Mouse (Mus musculus) liver, embryonic 12.5 days (tissue): ENCODE measurements around the gene Ttll9. TPM values are rescaled to one million over a fixed set of nuclear protein-coding genes. Genes with fewer than 3 reads are reported as not detected.

Source experiments
- ATAC-seq: fragments of 200-750 bp; cut with Nextera tagmentation; 2 replicates; pipeline ENCODE4 v1.8.0; 2017; ENCODE audit warnings: moderate number of reproducible peaks, mild to moderate bottlenecking, moderate library complexity
- H3K27ac ChIP-seq: fragments of 300-500 bp; sonication (generic); 2 replicates; pipeline ENCODE4 v1.5.1; 2016; ENCODE audit warnings: mild to moderate bottlenecking
- H3K27me3 ChIP-seq: fragments of 300-500 bp; sonication (generic); replicated peaks from 2 replicates; pipeline ENCODE4 v1.6.1; 2016; ENCODE audit warnings: mild to moderate bottlenecking, moderate library complexity
- H3K36me3 ChIP-seq: fragments of 300-500 bp; sonication (generic); 2 replicates; pipeline ENCODE4 v1.6.1; 2016; ENCODE audit warnings: mild to moderate bottlenecking, moderate library complexity
- H3K4me1 ChIP-seq: fragments of 300-500 bp; sonication (generic); 2 replicates; pipeline ENCODE4 v1.6.1; 2016
- H3K4me2 ChIP-seq: fragments of 300-500 bp; sonication (generic); 2 replicates; pipeline ENCODE4 v1.6.1; 2016; ENCODE audit warnings: mild to moderate bottlenecking, moderate library complexity
- H3K4me3 ChIP-seq: fragments of 300-500 bp; sonication (generic); 2 replicates; pipeline ENCODE4 v1.5.1; 2016; ENCODE audit warnings: mild to moderate bottlenecking, moderate library complexity
- H3K9ac ChIP-seq: fragments of 300-500 bp; sonication (generic); 2 replicates; pipeline ENCODE4 v1.6.1; 2016; ENCODE audit warnings: mild to moderate bottlenecking, moderate library complexity
- H3K9me3 ChIP-seq: fragments of 300-500 bp; sonication (generic); replicated peaks from 2 replicates; pipeline ENCODE4 v1.6.1; 2016; ENCODE audit warnings: mild to moderate bottlenecking, moderate library complexity
- WGBS: fragments of 180-500 bp; shearing (Covaris S2); methylation state at CpG from one replicate; pipeline ENCODE4 v1.1.7; 2016; ENCODE audit not compliant: insufficient replicate concordance; 5-methylcytosine and 5-hydroxymethylcytosine counted together
- polyA plus RNA-seq: library from polyadenylated mRNA; unstranded; fragments of >200 nt; fragmentation: Nextera tagmentation; extraction: Ambion mirVana; gene quantifications from 2 replicates; pipeline ENCODE4 v1.2.1, GENCODE M21; 2016

Gene Ttll9
- polyA plus RNA-seq, 1 experiment from 2014 or later: 0.15 TPM

DNA sequence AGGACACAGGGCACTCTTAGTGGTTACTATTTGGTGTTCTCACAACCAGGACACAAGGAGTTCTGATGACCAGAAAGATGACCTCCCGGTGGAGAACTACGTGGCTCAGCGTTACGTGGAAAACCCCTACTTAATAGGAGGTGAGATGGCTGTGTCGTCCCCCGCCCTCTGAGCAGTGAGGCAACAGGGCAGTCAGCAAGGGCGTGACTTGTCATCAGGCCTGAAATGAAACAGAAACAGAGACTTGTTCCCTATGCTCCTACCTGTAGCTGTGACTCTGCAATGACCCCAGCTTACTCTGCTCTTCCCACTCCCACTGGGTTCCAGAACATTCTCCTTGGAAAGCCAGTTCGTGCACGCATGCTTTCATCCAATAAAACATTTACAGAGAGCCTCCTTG, 29.2 kb downstream of the Ttll9 start:
- Histone ChIP-seq H3K4me1 (0 out of 2 replicates have a peak, but pooled peaks cover 3% of the 10 kb centered on the region), H3K27ac (no peak overlapping the region), H3K9me3 (no peaks in the 10 kb centered on the region), H3K36me3 (no peaks in the 10 kb centered on the region), H3K27me3 (no peaks in the 10 kb centered on the region), H3K4me3 (no peak overlapping the region), H3K4me2 (no peak overlapping the region), H3K9ac (no peak overlapping the region)
- WGBS: 76% methylated on average over 9 of the region's 9 CpGs
- ATAC-seq: no peak

GRCm38 (mm10) chr2:152997046-152997445, 34.8 kb downstream of the Ttll9 start:
- Histone ChIP-seq H3K4me1 (no peaks in the 10 kb centered on the region), H3K9me3 (no peaks in the 10 kb centered on the region), H3K4me3 (no peak overlapping the region), H3K36me3 (no peaks in the 10 kb centered on the region), H3K27me3 (peaks cover 8% of the 10 kb centered on the region), H3K27ac (no peak overlapping the region), H3K4me2 (no peak overlapping the region), H3K9ac (no peak overlapping the region)
- WGBS: 46% methylated on average over 4 of the region's 4 CpGs
- no peak for ATAC-seq

- Histone ChIP-seq H3K4me2 (no peak overlapping the region), H3K4me3 (no peak overlapping the region), H3K9me3 (no peaks in the 10 kb centered on the region), H3K27me3 (peaks cover 11% of the 10 kb centered on the region), H3K4me1 (no peaks in the 10 kb centered on the region), H3K9ac (no peak overlapping the region), H3K27ac (no peak overlapping the region), H3K36me3 (peaks cover 8% of the 10 kb centered on the region)
- 42% methylated on average over 15 of the region's 15 CpGs for WGBS
- ATAC-seq: no peak
Observed at GRCm38 (mm10) chr2:153002492-153003248, 40.4 kb downstream of the Ttll9 start.

GRCm38 (mm10) chr2:153003681-153004338, 41.5 kb downstream of the Ttll9 start:
- peaks cover 20% of the 10 kb centered on the region for H3K36me3 ChIP-seq
- no peaks in the 10 kb centered on the region for H3K4me1 ChIP-seq
- no peak overlapping the region for H3K27ac ChIP-seq
- ATAC-seq: no peak
- no peaks in the 10 kb centered on the region for H3K9me3 ChIP-seq
- no peak overlapping the region for H3K9ac ChIP-seq
- H3K4me2 ChIP-seq: no peak overlapping the region
- H3K4me3 ChIP-seq: no peak overlapping the region
- WGBS: 27% methylated on average over 13 of the region's 13 CpGs
- H3K27me3 ChIP-seq: peaks cover 11% of the 10 kb centered on the region

- H3K4me3 ChIP-seq: no peak overlapping the region
- 86% methylated on average over 3 of the region's 3 CpGs for WGBS
Observed at GRCm38 (mm10) chr2:153005981-153006380, 43.7 kb downstream of the Ttll9 start.

DNA sequence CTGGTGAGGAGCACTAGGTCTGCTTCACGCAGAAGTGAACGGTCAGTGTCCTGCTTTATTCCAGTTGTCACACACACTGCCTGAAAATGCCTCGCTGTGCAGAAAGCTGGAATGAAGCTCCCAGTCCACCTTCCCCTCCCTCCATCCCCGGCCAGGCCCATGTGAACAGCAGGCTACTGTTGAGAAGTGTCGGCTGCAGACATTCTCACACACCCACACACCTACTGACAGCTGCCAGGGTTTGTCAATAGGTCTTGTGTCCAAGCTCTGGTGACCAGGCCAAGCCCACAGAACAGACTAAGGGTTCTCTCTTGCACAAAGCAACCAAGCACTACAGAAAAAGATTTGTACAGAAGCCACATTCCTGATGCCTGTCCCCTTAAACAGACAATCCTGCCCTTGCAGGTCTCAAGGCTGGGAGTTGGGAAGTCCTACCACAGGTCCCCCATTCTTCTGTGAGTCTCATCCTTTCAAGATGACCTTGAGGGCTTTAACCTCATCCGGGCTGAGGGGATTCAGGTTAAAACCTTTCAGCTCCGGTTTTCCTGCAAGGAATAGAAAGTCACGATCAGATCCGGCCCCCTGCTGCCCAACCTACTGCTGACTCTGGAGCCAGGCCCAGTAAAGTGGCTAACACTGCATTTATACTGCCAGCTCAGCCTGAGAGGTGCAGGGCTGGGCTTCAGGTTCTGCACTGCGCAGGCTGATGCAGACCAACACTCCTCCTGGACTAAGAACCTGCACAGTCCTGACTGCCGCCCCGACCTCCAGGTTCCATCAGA, 47.1 kb downstream of the Ttll9 start:
- no peak for ATAC-seq
- Histone ChIP-seq H3K27me3 (no peaks in the 10 kb centered on the region), H3K9ac (no peak overlapping the region), H3K9me3 (no peaks in the 10 kb centered on the region), H3K4me1 (peaks cover 10% of the 10 kb centered on the region), H3K27ac (no peak overlapping the region), H3K36me3 (peaks cover 71% of the 10 kb centered on the region), H3K4me2 (no peak overlapping the region), H3K4me3 (no peak overlapping the region)
- WGBS: 86% methylated on average over 12 of the region's 12 CpGs

More at GRCm38 (mm10) chr2:153005981-153006380, 43.7 kb downstream of the Ttll9 start:
- Histone ChIP-seq H3K27me3 (peaks cover 11% of the 10 kb centered on the region), H3K4me1 (no peaks in the 10 kb centered on the region), H3K27ac (no peak overlapping the region), H3K9ac (no peak overlapping the region), H3K4me2 (no peak overlapping the region), H3K36me3 (peaks cover 41% of the 10 kb centered on the region), H3K9me3 (no peaks in the 10 kb centered on the region)
- ATAC-seq: no peak

DNA sequence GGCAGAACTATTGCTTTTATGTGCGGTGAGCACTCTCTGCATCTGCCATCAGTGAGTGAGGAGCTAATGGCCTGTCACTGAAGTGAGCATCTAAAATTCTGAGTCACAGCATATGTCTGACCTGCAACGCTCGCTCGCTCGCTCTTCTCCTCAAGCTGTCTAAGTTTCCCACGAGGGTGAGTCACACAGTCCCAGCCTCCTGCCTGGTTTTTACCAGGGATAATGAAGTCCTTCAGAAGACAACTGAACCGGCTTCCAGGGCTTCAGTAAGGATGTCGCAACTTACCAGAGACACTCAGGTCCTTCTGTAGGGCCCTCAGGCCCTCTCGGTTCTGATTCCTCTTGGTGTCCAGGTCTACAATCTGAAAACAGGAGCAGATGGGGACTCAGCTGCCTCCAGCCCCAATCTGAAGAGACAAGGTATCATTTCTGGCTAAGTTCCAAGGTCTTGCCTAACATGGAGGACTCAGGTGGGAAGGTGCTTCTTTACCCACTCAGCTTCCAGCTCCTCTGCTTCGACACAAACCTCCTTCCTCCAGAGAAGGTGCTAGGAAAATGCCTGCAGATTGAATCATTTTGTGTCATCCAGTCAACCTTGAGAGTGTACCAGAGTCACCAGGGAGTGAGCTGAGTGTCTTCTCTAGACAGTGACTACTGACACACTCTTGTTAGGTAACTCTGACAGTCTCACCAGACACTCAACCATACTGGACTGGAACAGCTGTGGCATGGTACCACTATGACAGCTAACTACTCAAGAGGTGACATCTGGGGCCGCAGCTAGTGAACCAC, 51.6 kb downstream of the Ttll9 start:
- 80% methylated on average over 11 of the region's 11 CpGs for whole genome bisulfite sequencing
- Histone ChIP-seq H3K27me3 (peaks cover 23% of the 10 kb centered on the region), H3K27ac (no peak overlapping the region), H3K4me2 (peak overlapping the region; percentile 89), H3K4me3 (peak overlapping the region; percentile 75), H3K9ac (peak overlapping the region; percentile 77), H3K9me3 (no peaks in the 10 kb centered on the region), H3K4me1 (peaks cover 17% of the 10 kb centered on the region), H3K36me3 (peaks cover 50% of the 10 kb centered on the region)
- ATAC-seq: no peak

DNA sequence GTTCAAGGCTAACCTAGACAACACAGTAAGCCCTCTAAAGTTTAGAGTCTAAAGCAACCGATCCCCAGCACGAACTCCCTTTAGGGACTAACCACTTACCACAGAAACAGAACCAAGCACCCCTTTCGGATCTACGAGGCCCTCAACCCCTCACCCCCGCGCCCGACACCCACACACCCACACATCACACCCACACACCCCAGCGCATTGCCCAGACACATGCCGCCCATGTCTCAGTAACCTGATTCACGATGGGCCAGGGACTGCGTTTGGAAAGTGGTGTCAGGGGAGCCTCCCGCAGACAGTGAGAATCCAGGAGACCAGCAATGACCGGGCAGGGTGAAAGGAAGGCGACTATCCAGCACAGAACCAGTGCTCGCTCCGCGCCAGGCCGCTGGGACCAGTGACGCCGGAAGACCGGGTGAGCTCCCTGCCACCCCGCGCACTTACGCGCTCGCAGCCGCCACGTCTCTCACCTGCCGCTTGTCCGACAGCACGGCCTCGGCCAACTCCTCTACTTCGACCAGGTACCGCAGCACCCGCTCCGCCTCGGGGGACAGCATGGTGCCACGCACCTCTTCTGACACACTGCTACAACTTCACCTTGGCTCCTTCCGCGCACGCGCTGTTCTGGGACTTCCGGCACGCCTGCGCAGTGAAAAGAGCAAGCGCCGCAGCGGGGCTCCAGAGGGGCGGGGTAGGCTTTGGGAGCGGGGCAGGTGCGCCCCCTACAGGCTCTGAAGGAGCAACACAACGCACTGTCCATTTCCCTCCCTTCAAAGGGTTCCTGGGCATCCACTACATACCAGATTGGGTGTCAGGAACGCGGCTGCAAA, 52.7 kb downstream of the Ttll9 start, which contains the start of gene Pdrg1:
TSS of gene Pdrg1 (minus strand) at position 670 of the 836 bp plus-strand sequence.
- Histone ChIP-seq H3K27me3 (peaks cover 33% of the 10 kb centered on the region), H3K36me3 (peaks cover 40% of the 10 kb centered on the region), H3K4me3 (peak within 1 kb of the TSS; percentile 75), H3K27ac (no peak within 1 kb of the TSS; the same call in 1 of the 2 replicates), H3K4me1 (peaks cover 17% of the 10 kb centered on the region), H3K4me2 (peak within 1 kb of the TSS; percentile 89), H3K9ac (peak within 1 kb of the TSS; percentile 77), H3K9me3 (no peaks in the 10 kb centered on the region)
- peak; percentile 95 for ATAC-seq
- WGBS: 1% methylated on average over 54 of the region's 54 CpGs

DNA sequence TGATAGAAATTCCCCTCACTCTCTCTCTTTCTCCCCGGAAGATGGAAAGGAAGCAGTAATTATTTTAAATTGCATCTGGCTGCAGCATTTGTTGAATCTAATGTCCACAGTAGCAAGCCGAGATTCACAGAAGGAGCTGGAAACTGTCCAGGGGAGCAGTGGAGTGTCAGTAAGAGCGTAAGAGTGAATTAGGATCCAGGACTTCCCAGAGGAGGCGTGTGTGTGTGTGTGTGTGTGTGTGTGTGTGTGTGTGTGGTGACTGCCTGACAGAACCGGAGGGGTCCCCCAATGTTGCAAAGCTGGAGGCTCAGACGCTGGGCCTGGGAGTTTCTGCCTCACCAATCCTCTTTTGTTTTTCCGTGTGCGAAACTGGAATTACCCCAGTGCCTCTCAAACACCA, 53.5 kb downstream of the Ttll9 start:
- no peak overlapping the region for H3K27ac ChIP-seq
- 0 out of 2 replicates have a peak overlapping the region, but pooled peaks have one; percentile 89 for H3K4me2 ChIP-seq
- no peaks in the 10 kb centered on the region for H3K9me3 ChIP-seq
- no peak for ATAC-seq
- no peak overlapping the region for H3K9ac ChIP-seq
- peaks cover 40% of the 10 kb centered on the region for H3K27me3 ChIP-seq
- H3K36me3 ChIP-seq: peaks cover 31% of the 10 kb centered on the region
- 46% methylated on average over 8 of the region's 8 CpGs for whole genome bisulfite sequencing
- no peak overlapping the region for H3K4me3 ChIP-seq
- peaks cover 17% of the 10 kb centered on the region for H3K4me1 ChIP-seq

- H3K27me3 ChIP-seq: peaks cover 40% of the 10 kb centered on the region
- H3K4me3 ChIP-seq: no peak overlapping the region
- H3K4me2 ChIP-seq: no peak overlapping the region
- WGBS: 25% methylated on average over 5 of the region's 5 CpGs
- no peaks in the 10 kb centered on the region for H3K9me3 ChIP-seq
- no peak overlapping the region for H3K27ac ChIP-seq
- peaks cover 22% of the 10 kb centered on the region for H3K36me3 ChIP-seq
- H3K9ac ChIP-seq: no peak overlapping the region
- ATAC-seq: no peak
- H3K4me1 ChIP-seq: peaks cover 17% of the 10 kb centered on the region
Observed at GRCm38 (mm10) chr2:153016786-153017185, 54.5 kb downstream of the Ttll9 start.

- H3K36me3 ChIP-seq: no peaks in the 10 kb centered on the region
- ATAC-seq: no peak
- no peak overlapping the region for H3K9ac ChIP-seq
- H3K4me1 ChIP-seq: peaks cover 7% of the 10 kb centered on the region
- H3K27me3 ChIP-seq: peaks cover 44% of the 10 kb centered on the region
- no peak overlapping the region for H3K27ac ChIP-seq
- H3K4me2 ChIP-seq: no peak overlapping the region
- no peaks in the 10 kb centered on the region for H3K9me3 ChIP-seq
- no peak overlapping the region for H3K4me3 ChIP-seq
- 70% methylated on average over 3 of the region's 3 CpGs for WGBS
Observed at GRCm38 (mm10) chr2:153019355-153019754, 57.1 kb downstream of the Ttll9 start.
